ENCODE assay signal across 28 mouse cellular contexts in the genomic region with DNA sequence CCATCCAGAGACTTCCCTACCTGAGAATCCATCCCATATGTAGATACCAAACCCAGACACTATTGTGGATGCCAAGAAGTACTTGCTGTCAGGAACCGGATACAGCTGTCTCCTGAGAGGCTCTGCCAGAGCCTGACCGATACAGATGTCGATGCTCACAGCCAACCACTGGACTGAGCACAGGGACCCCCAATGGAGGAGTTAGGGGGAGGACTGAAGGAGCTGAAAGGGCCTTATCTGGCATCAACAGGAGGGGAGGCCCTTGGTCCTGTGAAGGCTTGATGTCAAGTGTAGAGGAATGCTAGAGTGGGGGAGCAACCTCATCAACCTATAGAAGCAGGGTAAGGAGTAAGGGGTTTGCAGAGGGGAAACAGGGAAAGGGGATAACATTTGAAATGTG. TPM values are rescaled to one million over a fixed set of nuclear protein-coding genes. Genes with fewer than 3 reads are reported as not detected.
A peak's percentile ranks its signal among the peaks of the same experiment; 100 is the strongest.
DNase-seq lines count a peak whose midpoint lies in the region; ATAC-seq and TF ChIP-seq lines count a peak whose summit lies in the region.
"Had no signal": no experiment of that assay in that cellular context is flagged by ENCODE, and none has a peak within 500 bp of the region (broad histone marks: within the 10 kb centered on the region; RNA-seq: fewer than 3 reads in every experiment).

No protein-coding gene starts in this region.

- H3K4me1 ChIP-seq in heart, embryonic 10.5 days: peaks cover 25% of the 10 kb centered on the region
- H3K4me1 ChIP-seq in heart, embryonic 11.5 days (ENCODE audit: control insufficient read depth, insufficient read depth, low read length): peaks cover 10% of the 10 kb centered on the region
- peaks cover 72% of the 10 kb centered on the region for H3K4me1 ChIP-seq in liver, embryonic 12.5 days
- peaks cover 24% of the 10 kb centered on the region for H3K4me1 ChIP-seq in liver, postnatal 0 days (ENCODE audit: insufficient read depth)
- H3K4me1 ChIP-seq in MEL (ENCODE audit: control insufficient read depth in 1 of 2, insufficient read depth in 2 of 2, low read length in 2 of 2): peaks cover 29 to 68% of the 10 kb centered on the region in 2 experiments
- H3K4me1 ChIP-seq: embryonic facial prominence, embryonic 12.5 days; embryonic facial prominence, embryonic 15.5 days had no signal

- peak; percentile 76 for DNase-seq in heart, embryonic 10.5 days (ENCODE audit: low spot score)
- no peak for DNase-seq in liver, postnatal 0 days
- no peak for DNase-seq in MEL (ENCODE audit: low read depth, low spot score)
- DNase-seq in gastrocnemius, adult 8-10 months (ENCODE audit: low spot score in 2 of 2): no peak
- DNase-seq: adrenal gland, adult 2 months; adrenal gland, postnatal 14 days; B cell, adult 2 months; cerebellum, adult 11 months; cerebellum, adult 2 months; cerebellum, adult 9-11 months; cerebellum, postnatal 25 days; forebrain, postnatal 0 days; gastrocnemius, adult 2 months; gastrocnemius, postnatal 25 days; heart, adult 2 months; heart, postnatal 4 days had no signal

- no peak for TF ChIP-seq CTCF in liver, postnatal 0 days (IDR thresholded peaks at IDR 0.05; ENCODE audit: low read depth)
- TF ChIP-seq CTCF in MEL (IDR thresholded peaks at IDR 0.05 in 2 of 3, conservative IDR thresholded peaks at IDR 0.05 in 1 of 3; ENCODE audit: control insufficient read depth in 1 of 3, insufficient read depth in 1 of 3, low read depth in 2 of 3, low read length in 3 of 3, poor library complexity in 1 of 3, severe bottlenecking in 1 of 3): no peak

- no peak for TF ChIP-seq POLR2A in MEL (IDR thresholded peaks at IDR 0.05; ENCODE audit: control insufficient read depth in 1 of 2, insufficient read depth in 1 of 2, low read depth in 1 of 2, low read length in 2 of 2, poor library complexity in 1 of 2)

- H3K79me2 ChIP-seq in MEL (ENCODE audit: control insufficient read depth, insufficient read depth, low read length, poor library complexity): peaks cover 29% of the 10 kb centered on the region

- no peak overlapping the region for H3K4me2 ChIP-seq in heart, embryonic 11.5 days
- peak overlapping the region; percentile 25; the same call in 1 of the 2 replicates for H3K4me2 ChIP-seq in liver, embryonic 12.5 days
- no peak overlapping the region for H3K4me2 ChIP-seq in liver, postnatal 0 days (ENCODE audit: low read depth, low read length)
- H3K4me2 ChIP-seq: embryonic facial prominence, embryonic 12.5 days; embryonic facial prominence, embryonic 15.5 days; heart, embryonic 12.5 days; heart, embryonic 15.5 days; hindbrain, embryonic 14.5 days had no signal

- no peak overlapping the region for H3K9ac ChIP-seq in heart, embryonic 11.5 days (ENCODE audit: low read depth, low read length)
- H3K9ac ChIP-seq in liver, embryonic 12.5 days: no peak overlapping the region
- H3K9ac ChIP-seq in liver, postnatal 0 days (replicated peaks): no peak overlapping the region
- no peak overlapping the region for H3K9ac ChIP-seq in MEL (ENCODE audit: control insufficient read depth, low read depth, low read length, poor library complexity, severe bottlenecking)
- H3K9ac ChIP-seq: embryonic facial prominence, embryonic 12.5 days; embryonic facial prominence, embryonic 15.5 days; forebrain, postnatal 0 days; heart, embryonic 12.5 days; heart, embryonic 15.5 days; hindbrain, embryonic 14.5 days had no signal

- no peak for TF ChIP-seq RAD21 in MEL (IDR thresholded peaks at IDR 0.05; ENCODE audit: low read depth, low read length)

- H3K9me3 ChIP-seq in heart, embryonic 10.5 days: no peaks in the 10 kb centered on the region
- no peaks in the 10 kb centered on the region for H3K9me3 ChIP-seq in heart, embryonic 11.5 days (replicated peaks; ENCODE audit: control insufficient read depth, low read length)
- H3K9me3 ChIP-seq in liver, embryonic 12.5 days (replicated peaks): no peaks in the 10 kb centered on the region
- H3K9me3 ChIP-seq in liver, postnatal 0 days (ENCODE audit: low read length): no peaks in the 10 kb centered on the region
- H3K9me3 ChIP-seq in MEL (replicated peaks; ENCODE audit: insufficient read depth, low read length): no peaks in the 10 kb centered on the region
- H3K9me3 ChIP-seq: embryonic facial prominence, embryonic 12.5 days; embryonic facial prominence, embryonic 15.5 days; G1E; heart, embryonic 12.5 days; heart, embryonic 15.5 days had no signal

- no peak for TF ChIP-seq EP300 in liver, postnatal 0 days (IDR thresholded peaks at IDR 0.05; ENCODE audit: low read depth)
- no peak for TF ChIP-seq EP300 in MEL (IDR thresholded peaks at IDR 0.05; ENCODE audit: low read depth in 1 of 2, low read length in 2 of 2)

- no peak for ATAC-seq in heart, embryonic 11.5 days (replicated peaks; ENCODE audit: insufficient number of reproducible peaks, low FRiP score, low TSS enrichment)
- peak; percentile 35 for ATAC-seq in liver, embryonic 12.5 days
- ATAC-seq in liver, postnatal 0 days: no peak
- ATAC-seq: forebrain, embryonic 14.5 days; forebrain, postnatal 0 days; hindbrain, postnatal 0 days; inflammation-experienced regulatory T-cells, adult 6 months had no signal

- H3K36me3 ChIP-seq in heart, embryonic 10.5 days: no peaks in the 10 kb centered on the region
- no peaks in the 10 kb centered on the region for H3K36me3 ChIP-seq in heart, embryonic 11.5 days (ENCODE audit: control insufficient read depth, insufficient read depth, low read length)
- no peaks in the 10 kb centered on the region for H3K36me3 ChIP-seq in liver, embryonic 12.5 days
- no peaks in the 10 kb centered on the region for H3K36me3 ChIP-seq in liver, postnatal 0 days (replicated peaks; ENCODE audit: insufficient read depth, low read length)
- peaks cover 0 to 55% of the 10 kb centered on the region in 2 experiments; a peak in 2 of 4 replicates for H3K36me3 ChIP-seq in MEL (ENCODE audit: control insufficient read depth in 1 of 2, insufficient read depth in 2 of 2, low read length in 2 of 2)
- H3K36me3 ChIP-seq: embryonic facial prominence, embryonic 12.5 days; embryonic facial prominence, embryonic 15.5 days; G1E; heart, embryonic 12.5 days; heart, embryonic 15.5 days had no signal

- no peak overlapping the region for H3K27ac ChIP-seq in heart, embryonic 10.5 days
- H3K27ac ChIP-seq in heart, embryonic 11.5 days (ENCODE audit: low read depth, low read length): no peak overlapping the region
- no peak overlapping the region for H3K27ac ChIP-seq in liver, embryonic 12.5 days
- no peak overlapping the region for H3K27ac ChIP-seq in liver, postnatal 0 days (ENCODE audit: low read depth)
- no peak overlapping the region for H3K27ac ChIP-seq in MEL (ENCODE audit: control insufficient read depth, low read depth, low read length)
- H3K27ac ChIP-seq: embryonic facial prominence, embryonic 12.5 days; embryonic facial prominence, embryonic 15.5 days; gastrocnemius, adult 2 months; heart, adult 2 months; heart, embryonic 15.5 days; hindbrain, embryonic 14.5 days; hindbrain, postnatal 0 days had no signal

- 26% methylated on average over 3 of the region's 3 CpGs for WGBS in heart, embryonic 10.5 days
- 25% methylated on average over 3 of the region's 3 CpGs for WGBS in heart, embryonic 11.5 days (ENCODE audit: insufficient replicate concordance)
- 20% methylated on average over 3 of the region's 3 CpGs for WGBS in liver, embryonic 12.5 days (ENCODE audit: insufficient replicate concordance)
- WGBS in liver, postnatal 0 days (ENCODE audit: insufficient replicate concordance): 46% methylated on average over 3 of the region's 3 CpGs

- peaks cover 61% of the 10 kb centered on the region for H3K27me3 ChIP-seq in heart, embryonic 10.5 days (ENCODE audit: insufficient read depth, poor library complexity, severe bottlenecking)
- peaks cover 29% of the 10 kb centered on the region for H3K27me3 ChIP-seq in heart, embryonic 11.5 days (ENCODE audit: control insufficient read depth, insufficient read depth, low read length)
- peaks cover 16% of the 10 kb centered on the region for H3K27me3 ChIP-seq in liver, embryonic 12.5 days (replicated peaks)
- H3K27me3 ChIP-seq in liver, postnatal 0 days (ENCODE audit: insufficient read depth, low read length): no peaks in the 10 kb centered on the region
- no peaks in the 10 kb centered on the region for H3K27me3 ChIP-seq in MEL (ENCODE audit: control insufficient read depth in 1 of 2, insufficient read depth in 2 of 2, low read length in 2 of 2)
- H3K27me3 ChIP-seq: CH12.LX; embryonic facial prominence, embryonic 12.5 days; embryonic facial prominence, embryonic 15.5 days had no signal

- no peak overlapping the region for H3K4me3 ChIP-seq in heart, embryonic 10.5 days
- H3K4me3 ChIP-seq in heart, embryonic 11.5 days (ENCODE audit: low read depth, low read length): no peak overlapping the region
- H3K4me3 ChIP-seq in liver, embryonic 12.5 days: no peak overlapping the region
- no peak overlapping the region for H3K4me3 ChIP-seq in liver, postnatal 0 days (ENCODE audit: low read depth, low read length)
- H3K4me3 ChIP-seq in MEL (ENCODE audit: control insufficient read depth in 1 of 2, insufficient read depth in 1 of 2, low read depth in 2 of 2, low read length in 2 of 2): no peak overlapping the region
- H3K4me3 ChIP-seq: embryonic facial prominence, embryonic 12.5 days; embryonic facial prominence, embryonic 15.5 days; gastrocnemius, adult 2 months; heart, adult 2 months; heart, embryonic 12.5 days; heart, embryonic 15.5 days had no signal

TF ChIP-seq in MEL, 35 proteins besides CTCF, POLR2A, EP300 and RAD21 (continues in another document):
- TF ChIP-seq KAT2A (conservative IDR thresholded peaks at IDR 0.05; ENCODE audit: low read depth, low read length): no peak

RNA-seq across cellular contexts. Expression of a gene that starts 7.2 kb away (rescaled TPM):
- polyA plus RNA-seq in heart, embryonic 10.5 days (2016; fragmentation: Nextera tagmentation; extraction: Ambion mirVana): 9.0 and 10.8 TPM in 2 replicates
- 10.5 and 12.1 TPM in 2 replicates for polyA plus RNA-seq in heart, embryonic 11.5 days (2014; fragmentation: Nextera tagmentation; extraction: Ambion mirVana)
- polyA plus RNA-seq in liver, embryonic 12.5 days (2016; fragmentation: Nextera tagmentation; extraction: Ambion mirVana): 9.1 and 9.7 TPM in 2 replicates
- 3.1 and 3.4 TPM in 2 replicates for polyA plus RNA-seq in liver, postnatal 0 days (2015; fragmentation: Nextera tagmentation; extraction: Ambion mirVana)
- 49.8 and 52.1 TPM in 2 replicates for total RNA-seq in MEL (2012; rRNA removed)
- 100 to 1,000 TPM in 1 of 2 experiments, 10 to 100 TPM in 1; 46.4 to 137 TPM for polyA plus RNA-seq in MEL (2012; ENCODE audit: insufficient read depth in 1 of 2, insufficient read length in 2 of 2, low read depth in 1 of 2, low replicate concordance in 2 of 2, missing spikeins in 1 of 2)
- total RNA-seq in gastrocnemius, adult 8-10 months (2022): 10 to 100 TPM; 13.5 to 15.2 (median 14.3) TPM

RNA-seq across cellular contexts. Expression of a gene that starts 30.7 kb away (rescaled TPM):
- 7.2 and 8.9 TPM in 2 replicates for polyA plus RNA-seq in heart, embryonic 10.5 days (2016; fragmentation: Nextera tagmentation; extraction: Ambion mirVana)
- 24.2 and 35.1 TPM in 2 replicates for polyA plus RNA-seq in heart, embryonic 11.5 days (2014; fragmentation: Nextera tagmentation; extraction: Ambion mirVana)
- 8.7 and 15.2 TPM in 2 replicates for polyA plus RNA-seq in liver, embryonic 12.5 days (2016; fragmentation: Nextera tagmentation; extraction: Ambion mirVana)
- polyA plus RNA-seq in liver, postnatal 0 days (2015; fragmentation: Nextera tagmentation; extraction: Ambion mirVana): 12.3 and 24.8 TPM in 2 replicates
- 348 and 662 TPM in 2 replicates for total RNA-seq in MEL (2012; rRNA removed)
- 1,000 to 10,000 TPM in 1 of 2 experiments, not detected in 1; 4,283 TPM for polyA plus RNA-seq in MEL (2012; ENCODE audit: insufficient read depth in 1 of 2, insufficient read length in 2 of 2, low read depth in 1 of 2, low replicate concordance in 2 of 2, missing spikeins in 1 of 2)
- total RNA-seq in gastrocnemius, adult 8-10 months (2022): 100 to 1,000 TPM; 216 to 382 (median 277) TPM
